Mouse (Mus musculus): ENCODE results near the gene Xkr7. TPM values are rescaled to one million over a fixed set of nuclear protein-coding genes. Genes with fewer than 3 reads are reported as not detected.

Xkr7 gene
- not detected in 2 replicates for polyA plus RNA-seq (2016; fragmentation: Nextera tagmentation; extraction: Ambion mirVana)

DNA sequence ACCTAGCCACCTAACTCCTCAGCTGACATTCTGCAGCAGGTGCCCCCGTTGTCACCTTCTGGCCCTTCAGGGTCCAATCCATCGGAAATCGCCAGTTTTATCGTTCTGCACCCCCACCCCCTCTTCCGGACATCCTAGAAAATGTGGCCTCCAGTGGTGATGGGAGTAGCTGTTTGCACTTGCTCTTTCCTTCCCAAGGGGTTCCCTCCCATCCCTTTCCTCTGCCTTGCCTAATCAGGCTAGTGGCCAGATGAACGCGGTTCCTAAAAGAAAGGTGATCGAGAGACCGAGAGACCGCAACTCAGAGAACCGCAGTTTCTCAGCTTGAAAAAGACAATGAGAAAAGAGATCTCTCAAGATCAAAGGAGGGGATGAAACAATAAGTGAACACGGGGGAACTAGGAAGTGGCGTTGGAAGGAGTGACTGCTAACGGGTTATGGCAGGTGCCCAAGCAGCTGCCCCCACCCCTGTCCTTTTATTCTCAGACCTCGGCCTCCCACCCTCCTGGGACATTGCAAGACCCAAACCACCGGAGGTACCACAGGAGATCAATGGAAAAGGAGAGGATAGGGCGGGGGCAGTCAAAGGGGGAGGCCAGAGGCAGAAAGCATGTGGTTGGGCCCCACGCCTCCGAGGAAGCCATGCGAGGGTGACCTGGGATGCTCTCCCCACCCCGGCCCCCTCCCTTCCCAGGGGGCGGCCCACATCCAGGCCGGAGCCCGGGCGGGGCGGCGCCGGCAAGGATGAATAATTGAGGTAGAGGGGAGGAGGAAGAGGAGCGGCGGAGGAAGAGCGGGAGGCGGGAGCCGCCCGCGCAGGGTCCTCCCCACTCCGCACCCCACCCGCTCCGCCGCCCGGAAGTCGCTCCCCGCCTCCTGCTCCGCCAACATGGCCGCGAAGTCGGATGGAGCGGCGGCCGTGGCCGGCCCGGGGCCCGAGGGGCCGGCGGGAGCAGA lies at the start of gene Xkr7:
Gene Xkr7 (plus strand): TSS at position 727 of the 957 bp plus-strand sequence.
- H3K9me3 ChIP-seq = no peaks in the 10 kb centered on the region
- H3K27me3 ChIP-seq (ENCODE audit: insufficient read depth, poor library complexity, severe bottlenecking) = peaks cover 85% of the 10 kb centered on the region
- peak within 1 kb of the TSS; percentile 66 for H3K4me3 ChIP-seq
- H3K36me3 ChIP-seq = no peaks in the 10 kb centered on the region
- peaks cover 12% of the 10 kb centered on the region for H3K4me1 ChIP-seq
- DNase-seq (ENCODE audit: low spot score) = no peak
- no peak within 1 kb of the TSS for H3K27ac ChIP-seq
- 2% methylated on average over 49 of the region's 54 CpGs for WGBS

DNA sequence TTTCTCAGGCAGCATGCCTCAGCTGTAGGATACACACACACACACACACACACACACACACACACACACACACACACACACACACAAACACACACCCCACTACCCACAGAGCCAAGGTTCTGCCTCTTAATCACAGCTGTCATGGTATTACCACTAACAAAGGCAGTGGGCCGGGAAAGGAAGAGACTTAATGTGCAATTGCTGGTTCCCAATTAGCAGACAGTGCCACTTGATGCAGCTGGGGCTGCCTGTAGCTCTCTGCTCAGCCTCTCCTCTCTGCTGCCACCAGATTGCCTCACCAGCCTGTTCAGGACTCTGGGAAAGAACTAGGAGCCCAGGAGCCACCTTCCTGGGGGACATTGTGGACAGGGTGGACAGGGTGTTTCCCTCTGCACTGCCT lies 46.1 kb upstream of the Xkr7 start:
- H3K4me1 ChIP-seq = peaks cover 4% of the 10 kb centered on the region; the same call in 1 of the 2 replicates
- H3K9me3 ChIP-seq = no peaks in the 10 kb centered on the region
- WGBS = 76% methylated on average over 1 of the region's 1 CpGs
- no peaks in the 10 kb centered on the region for H3K36me3 ChIP-seq
- H3K4me3 ChIP-seq = no peak overlapping the region
- no peak for DNase-seq (ENCODE audit: low spot score)
- peaks cover 25% of the 10 kb centered on the region; the same call in 1 of the 2 replicates for H3K27me3 ChIP-seq (ENCODE audit: insufficient read depth, poor library complexity, severe bottlenecking)
- H3K27ac ChIP-seq = no peak overlapping the region

DNA sequence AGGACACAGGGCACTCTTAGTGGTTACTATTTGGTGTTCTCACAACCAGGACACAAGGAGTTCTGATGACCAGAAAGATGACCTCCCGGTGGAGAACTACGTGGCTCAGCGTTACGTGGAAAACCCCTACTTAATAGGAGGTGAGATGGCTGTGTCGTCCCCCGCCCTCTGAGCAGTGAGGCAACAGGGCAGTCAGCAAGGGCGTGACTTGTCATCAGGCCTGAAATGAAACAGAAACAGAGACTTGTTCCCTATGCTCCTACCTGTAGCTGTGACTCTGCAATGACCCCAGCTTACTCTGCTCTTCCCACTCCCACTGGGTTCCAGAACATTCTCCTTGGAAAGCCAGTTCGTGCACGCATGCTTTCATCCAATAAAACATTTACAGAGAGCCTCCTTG lies 40.1 kb upstream of the Xkr7 start:
- H3K27me3 ChIP-seq (ENCODE audit: insufficient read depth, poor library complexity, severe bottlenecking) = peaks cover 23% of the 10 kb centered on the region; the same call in 1 of the 2 replicates
- peaks cover 7% of the 10 kb centered on the region for H3K4me1 ChIP-seq
- no peak overlapping the region for H3K4me3 ChIP-seq
- no peaks in the 10 kb centered on the region for H3K9me3 ChIP-seq
- H3K36me3 ChIP-seq = no peaks in the 10 kb centered on the region
- no peak overlapping the region for H3K27ac ChIP-seq
- 62% methylated on average over 9 of the region's 9 CpGs for WGBS
- no peak for DNase-seq (ENCODE audit: low spot score)

DNA sequence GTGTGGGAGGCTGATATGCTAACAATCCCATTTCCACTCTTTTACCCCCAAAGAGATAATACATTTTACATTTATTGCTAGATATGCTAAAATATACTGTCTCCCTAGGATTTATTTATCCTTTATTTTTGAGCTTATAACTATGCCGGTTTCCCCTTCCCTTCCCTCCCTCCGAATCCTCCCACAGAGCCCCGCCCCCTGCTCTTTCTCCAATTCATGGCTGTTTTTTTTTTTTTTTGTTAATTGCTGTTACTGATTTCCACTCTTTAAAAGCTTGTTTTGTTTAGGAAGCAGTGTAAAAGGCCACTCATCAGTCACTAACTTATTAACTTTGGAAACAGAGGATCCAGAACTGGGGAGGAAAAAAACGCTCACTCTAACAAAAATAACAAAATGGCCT lies 34.6 kb upstream of the Xkr7 start:
- Histone ChIP-seq H3K27me3 (ENCODE audit: insufficient read depth, poor library complexity, severe bottlenecking) (0 out of 2 replicates have a peak, but pooled peaks cover 2% of the 10 kb centered on the region), H3K4me3 (no peak overlapping the region), H3K36me3 (no peaks in the 10 kb centered on the region), H3K4me1 (peaks cover under 1% of the 10 kb centered on the region; the same call in 1 of the 2 replicates), H3K27ac (no peak overlapping the region), H3K9me3 (no peaks in the 10 kb centered on the region)
- DNase-seq (ENCODE audit: low spot score) = no peak
- WGBS = 58% methylated on average over 4 of the region's 4 CpGs

DNA sequence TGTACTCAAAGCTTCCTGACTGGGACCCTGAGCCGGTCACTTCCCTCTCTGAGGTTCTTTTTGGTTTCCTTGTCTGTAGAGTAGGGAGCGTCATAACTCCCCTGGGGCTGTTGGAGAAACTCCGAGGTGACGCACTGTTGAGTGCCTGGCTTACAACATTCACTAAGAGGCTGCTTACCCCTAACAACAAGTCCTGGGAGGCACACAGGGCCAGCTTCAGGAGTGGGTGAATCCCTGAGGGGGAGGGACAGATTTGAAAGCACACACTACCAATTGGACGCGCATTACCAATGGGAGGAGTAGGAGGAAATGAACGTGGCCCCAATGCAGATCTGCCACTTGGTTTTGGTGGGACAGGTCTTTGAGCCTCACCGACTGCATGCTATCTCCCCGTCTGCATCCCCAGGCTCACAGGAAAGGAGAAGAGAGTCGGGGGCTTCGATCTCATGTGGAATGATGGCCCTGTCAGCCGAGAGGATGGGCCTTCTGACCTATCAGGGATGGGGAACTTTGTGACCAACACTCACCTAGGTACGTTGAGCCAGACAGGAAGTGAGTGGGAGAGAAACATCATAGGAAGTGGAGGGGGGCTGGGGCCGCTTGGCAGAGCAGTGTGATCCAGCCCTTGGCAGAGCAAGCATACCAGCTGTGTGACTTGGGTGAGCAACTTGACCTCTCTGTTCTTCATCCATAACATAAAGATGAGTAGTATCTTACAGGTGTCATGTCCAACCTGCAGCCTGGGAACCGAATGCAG lies 29.0 kb upstream of the Xkr7 start:
- peaks cover 10% of the 10 kb centered on the region; the same call in 1 of the 2 replicates for H3K27me3 ChIP-seq (ENCODE audit: insufficient read depth, poor library complexity, severe bottlenecking)
- H3K27ac ChIP-seq = no peak overlapping the region
- H3K4me1 ChIP-seq = no peaks in the 10 kb centered on the region
- H3K36me3 ChIP-seq = peaks cover 8% of the 10 kb centered on the region
- WGBS = 80% methylated on average over 15 of the region's 15 CpGs
- no peak overlapping the region for H3K4me3 ChIP-seq
- no peak for DNase-seq (ENCODE audit: low spot score)
- H3K9me3 ChIP-seq = no peaks in the 10 kb centered on the region

DNA sequence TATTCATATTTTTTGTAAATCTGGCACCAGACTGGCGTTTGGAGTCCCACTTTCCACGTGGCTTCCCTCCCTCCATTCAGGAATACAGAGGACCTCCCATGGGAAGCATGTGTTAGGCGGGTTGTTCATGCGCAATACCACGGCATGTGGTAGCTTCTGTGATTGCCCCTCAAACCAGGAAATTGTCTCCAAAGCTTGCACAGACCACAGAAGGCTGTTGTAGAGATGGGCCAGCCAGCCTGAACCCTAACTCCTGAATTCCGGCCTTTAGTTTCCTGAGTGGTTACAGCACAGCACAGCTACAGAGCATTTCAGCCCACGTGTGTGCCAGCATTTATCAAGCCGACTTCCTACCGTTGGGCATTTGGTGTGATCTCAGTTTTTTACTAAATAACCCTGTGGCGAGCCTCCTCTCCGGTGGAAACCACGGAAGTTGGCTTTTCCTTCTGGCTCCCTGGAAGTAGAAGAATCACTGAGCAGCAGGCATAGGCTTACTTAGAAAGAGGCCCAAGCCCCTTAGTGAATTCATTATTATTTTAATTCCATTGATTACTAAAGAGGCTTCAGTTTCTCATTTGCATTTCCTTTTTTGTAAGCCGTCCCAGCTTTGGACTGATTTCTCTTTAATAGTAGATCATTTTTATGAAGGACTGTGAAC lies 27.8 kb upstream of the Xkr7 start:
- no peak for DNase-seq (ENCODE audit: low spot score)
- Histone ChIP-seq H3K9me3 (no peaks in the 10 kb centered on the region), H3K27me3 (ENCODE audit: insufficient read depth, poor library complexity, severe bottlenecking) (peaks cover 10% of the 10 kb centered on the region; the same call in 1 of the 2 replicates), H3K4me1 (no peaks in the 10 kb centered on the region), H3K36me3 (peaks cover 20% of the 10 kb centered on the region), H3K4me3 (no peak overlapping the region), H3K27ac (no peak overlapping the region)
- 65% methylated on average over 13 of the region's 13 CpGs for WGBS

DNA sequence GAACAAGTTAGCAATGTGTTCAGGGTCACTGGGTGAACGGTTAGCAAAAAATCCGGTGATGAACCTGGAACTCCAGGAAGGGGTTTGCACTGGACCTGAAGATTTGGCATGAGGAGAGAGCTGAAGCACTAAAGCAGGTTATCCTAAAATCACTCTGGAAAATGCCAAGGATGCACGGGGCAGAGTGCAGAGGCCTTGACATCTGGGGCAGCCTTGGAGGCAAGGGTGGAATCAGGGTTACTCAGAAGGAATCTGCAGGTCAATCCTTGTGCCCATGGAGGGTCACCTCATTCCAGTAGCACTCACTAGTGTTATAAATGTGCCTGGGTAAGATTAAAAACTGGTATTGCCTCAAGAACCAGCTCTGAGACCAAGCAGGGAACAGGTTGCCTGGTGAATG lies 25.7 kb upstream of the Xkr7 start:
- WGBS = 85% methylated on average over 3 of the region's 3 CpGs

DNA sequence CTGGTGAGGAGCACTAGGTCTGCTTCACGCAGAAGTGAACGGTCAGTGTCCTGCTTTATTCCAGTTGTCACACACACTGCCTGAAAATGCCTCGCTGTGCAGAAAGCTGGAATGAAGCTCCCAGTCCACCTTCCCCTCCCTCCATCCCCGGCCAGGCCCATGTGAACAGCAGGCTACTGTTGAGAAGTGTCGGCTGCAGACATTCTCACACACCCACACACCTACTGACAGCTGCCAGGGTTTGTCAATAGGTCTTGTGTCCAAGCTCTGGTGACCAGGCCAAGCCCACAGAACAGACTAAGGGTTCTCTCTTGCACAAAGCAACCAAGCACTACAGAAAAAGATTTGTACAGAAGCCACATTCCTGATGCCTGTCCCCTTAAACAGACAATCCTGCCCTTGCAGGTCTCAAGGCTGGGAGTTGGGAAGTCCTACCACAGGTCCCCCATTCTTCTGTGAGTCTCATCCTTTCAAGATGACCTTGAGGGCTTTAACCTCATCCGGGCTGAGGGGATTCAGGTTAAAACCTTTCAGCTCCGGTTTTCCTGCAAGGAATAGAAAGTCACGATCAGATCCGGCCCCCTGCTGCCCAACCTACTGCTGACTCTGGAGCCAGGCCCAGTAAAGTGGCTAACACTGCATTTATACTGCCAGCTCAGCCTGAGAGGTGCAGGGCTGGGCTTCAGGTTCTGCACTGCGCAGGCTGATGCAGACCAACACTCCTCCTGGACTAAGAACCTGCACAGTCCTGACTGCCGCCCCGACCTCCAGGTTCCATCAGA lies 22.3 kb upstream of the Xkr7 start:
- Histone ChIP-seq H3K4me3 (no peak overlapping the region), H3K27ac (no peak overlapping the region), H3K36me3 (peaks cover 67% of the 10 kb centered on the region), H3K9me3 (no peaks in the 10 kb centered on the region), H3K4me1 (peaks cover 8% of the 10 kb centered on the region), H3K27me3 (ENCODE audit: insufficient read depth, poor library complexity, severe bottlenecking) (no peaks in the 10 kb centered on the region; the same call in 1 of the 2 replicates)
- no peak for DNase-seq (ENCODE audit: low spot score)
- 85% methylated on average over 12 of the region's 12 CpGs for WGBS

More for the DNA sequence above, 25.7 kb upstream of the Xkr7 start:
- peaks cover 40% of the 10 kb centered on the region for H3K36me3 ChIP-seq
- no peaks in the 10 kb centered on the region for H3K9me3 ChIP-seq
- H3K4me3 ChIP-seq = no peak overlapping the region
- H3K27me3 ChIP-seq (ENCODE audit: insufficient read depth, poor library complexity, severe bottlenecking) = peaks cover 10% of the 10 kb centered on the region; the same call in 1 of the 2 replicates
- no peak for DNase-seq (ENCODE audit: low spot score)
- no peak overlapping the region for H3K27ac ChIP-seq
- no peaks in the 10 kb centered on the region for H3K4me1 ChIP-seq

DNA sequence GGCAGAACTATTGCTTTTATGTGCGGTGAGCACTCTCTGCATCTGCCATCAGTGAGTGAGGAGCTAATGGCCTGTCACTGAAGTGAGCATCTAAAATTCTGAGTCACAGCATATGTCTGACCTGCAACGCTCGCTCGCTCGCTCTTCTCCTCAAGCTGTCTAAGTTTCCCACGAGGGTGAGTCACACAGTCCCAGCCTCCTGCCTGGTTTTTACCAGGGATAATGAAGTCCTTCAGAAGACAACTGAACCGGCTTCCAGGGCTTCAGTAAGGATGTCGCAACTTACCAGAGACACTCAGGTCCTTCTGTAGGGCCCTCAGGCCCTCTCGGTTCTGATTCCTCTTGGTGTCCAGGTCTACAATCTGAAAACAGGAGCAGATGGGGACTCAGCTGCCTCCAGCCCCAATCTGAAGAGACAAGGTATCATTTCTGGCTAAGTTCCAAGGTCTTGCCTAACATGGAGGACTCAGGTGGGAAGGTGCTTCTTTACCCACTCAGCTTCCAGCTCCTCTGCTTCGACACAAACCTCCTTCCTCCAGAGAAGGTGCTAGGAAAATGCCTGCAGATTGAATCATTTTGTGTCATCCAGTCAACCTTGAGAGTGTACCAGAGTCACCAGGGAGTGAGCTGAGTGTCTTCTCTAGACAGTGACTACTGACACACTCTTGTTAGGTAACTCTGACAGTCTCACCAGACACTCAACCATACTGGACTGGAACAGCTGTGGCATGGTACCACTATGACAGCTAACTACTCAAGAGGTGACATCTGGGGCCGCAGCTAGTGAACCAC lies 17.7 kb upstream of the Xkr7 start:
- Histone ChIP-seq H3K4me1 (peaks cover 15% of the 10 kb centered on the region), H3K27me3 (ENCODE audit: insufficient read depth, poor library complexity, severe bottlenecking) (peaks cover 30% of the 10 kb centered on the region), H3K9me3 (no peaks in the 10 kb centered on the region), H3K4me3 (peak overlapping the region; percentile 89), H3K27ac (no peak overlapping the region), H3K36me3 (peaks cover 46% of the 10 kb centered on the region)
- 90% methylated on average over 11 of the region's 11 CpGs for WGBS
- no peak for DNase-seq (ENCODE audit: low spot score)

DNA sequence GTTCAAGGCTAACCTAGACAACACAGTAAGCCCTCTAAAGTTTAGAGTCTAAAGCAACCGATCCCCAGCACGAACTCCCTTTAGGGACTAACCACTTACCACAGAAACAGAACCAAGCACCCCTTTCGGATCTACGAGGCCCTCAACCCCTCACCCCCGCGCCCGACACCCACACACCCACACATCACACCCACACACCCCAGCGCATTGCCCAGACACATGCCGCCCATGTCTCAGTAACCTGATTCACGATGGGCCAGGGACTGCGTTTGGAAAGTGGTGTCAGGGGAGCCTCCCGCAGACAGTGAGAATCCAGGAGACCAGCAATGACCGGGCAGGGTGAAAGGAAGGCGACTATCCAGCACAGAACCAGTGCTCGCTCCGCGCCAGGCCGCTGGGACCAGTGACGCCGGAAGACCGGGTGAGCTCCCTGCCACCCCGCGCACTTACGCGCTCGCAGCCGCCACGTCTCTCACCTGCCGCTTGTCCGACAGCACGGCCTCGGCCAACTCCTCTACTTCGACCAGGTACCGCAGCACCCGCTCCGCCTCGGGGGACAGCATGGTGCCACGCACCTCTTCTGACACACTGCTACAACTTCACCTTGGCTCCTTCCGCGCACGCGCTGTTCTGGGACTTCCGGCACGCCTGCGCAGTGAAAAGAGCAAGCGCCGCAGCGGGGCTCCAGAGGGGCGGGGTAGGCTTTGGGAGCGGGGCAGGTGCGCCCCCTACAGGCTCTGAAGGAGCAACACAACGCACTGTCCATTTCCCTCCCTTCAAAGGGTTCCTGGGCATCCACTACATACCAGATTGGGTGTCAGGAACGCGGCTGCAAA lies 16.7 kb upstream of the Xkr7 start, which contains the start of gene Pdrg1:
Gene Pdrg1 (minus strand): TSS at position 670 of the 836 bp plus-strand sequence.
- H3K9me3 ChIP-seq = no peaks in the 10 kb centered on the region
- peaks cover 15% of the 10 kb centered on the region for H3K4me1 ChIP-seq
- peak within 1 kb of the TSS; percentile 87 for H3K27ac ChIP-seq
- DNase-seq (ENCODE audit: low spot score) = peak; percentile 97
- H3K4me3 ChIP-seq = peak within 1 kb of the TSS; percentile 89
- H3K27me3 ChIP-seq (ENCODE audit: insufficient read depth, poor library complexity, severe bottlenecking) = peaks cover 37% of the 10 kb centered on the region
- H3K36me3 ChIP-seq = peaks cover 36% of the 10 kb centered on the region
- 1% methylated on average over 54 of the region's 54 CpGs for WGBS

DNA sequence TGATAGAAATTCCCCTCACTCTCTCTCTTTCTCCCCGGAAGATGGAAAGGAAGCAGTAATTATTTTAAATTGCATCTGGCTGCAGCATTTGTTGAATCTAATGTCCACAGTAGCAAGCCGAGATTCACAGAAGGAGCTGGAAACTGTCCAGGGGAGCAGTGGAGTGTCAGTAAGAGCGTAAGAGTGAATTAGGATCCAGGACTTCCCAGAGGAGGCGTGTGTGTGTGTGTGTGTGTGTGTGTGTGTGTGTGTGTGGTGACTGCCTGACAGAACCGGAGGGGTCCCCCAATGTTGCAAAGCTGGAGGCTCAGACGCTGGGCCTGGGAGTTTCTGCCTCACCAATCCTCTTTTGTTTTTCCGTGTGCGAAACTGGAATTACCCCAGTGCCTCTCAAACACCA lies 15.8 kb upstream of the Xkr7 start:
- DNase-seq (ENCODE audit: low spot score) = no peak
- Histone ChIP-seq H3K9me3 (no peaks in the 10 kb centered on the region), H3K4me1 (peaks cover 15% of the 10 kb centered on the region), H3K27ac (no peak overlapping the region), H3K4me3 (no peak overlapping the region), H3K36me3 (peaks cover 28% of the 10 kb centered on the region), H3K27me3 (ENCODE audit: insufficient read depth, poor library complexity, severe bottlenecking) (peaks cover 37% of the 10 kb centered on the region)
- WGBS = 50% methylated on average over 8 of the region's 8 CpGs
